Comparison of ENCODE assay signal across 23 mouse cellular contexts in the genomic region with DNA sequence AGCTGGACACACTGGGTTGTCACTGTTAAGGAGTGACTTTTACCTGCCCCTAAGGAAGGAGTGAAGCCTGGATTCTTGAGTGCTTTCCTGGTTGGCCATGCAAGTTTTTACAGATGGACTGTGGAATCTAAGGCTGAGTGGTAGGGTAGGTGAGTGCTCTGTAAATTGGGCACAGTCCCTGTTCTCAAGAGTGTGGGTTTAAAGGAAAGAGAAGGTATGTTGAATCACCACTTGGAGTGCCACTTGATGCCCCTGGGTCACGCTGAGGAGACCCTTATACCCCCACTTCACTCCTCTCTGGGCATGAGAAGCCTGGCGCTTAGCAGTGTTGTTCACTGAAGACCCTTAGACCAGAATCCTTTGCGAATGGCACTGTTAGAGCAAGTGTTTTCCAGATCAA. TPM values are rescaled to one million over a fixed set of nuclear protein-coding genes. Genes with fewer than 3 reads are reported as not detected.
DNase-seq lines count a peak whose midpoint lies in the region; ATAC-seq lines count a peak whose summit lies in the region.
"Had no signal": no experiment of that assay in that cellular context is flagged by ENCODE, and none has a peak within 500 bp of the region (broad histone marks: within the 10 kb centered on the region; RNA-seq: fewer than 3 reads in every experiment).

No protein-coding gene starts in this region.

- DNase-seq in lung, adult 18-20 months: peak; percentile 17 to 32
- DNase-seq in lung, postnatal 10 days: no peak
- DNase-seq in lung, postnatal 14 days: peak; percentile 11
- no peak for DNase-seq in urinary bladder, postnatal 25 days (ENCODE audit: low spot score)
- no peak for DNase-seq in natural killer cell, adult 2 months (ENCODE audit: low spot score in 2 of 2)
- DNase-seq: adrenal gland, postnatal 10 days; adrenal gland, postnatal 36 days; cerebellum, adult 18-20 months; cerebellum, adult 9-10 months; cerebellum, postnatal 25 days; forebrain, postnatal 0 days; gastrocnemius, adult 2 months; gastrocnemius, postnatal 14 days had no signal

- H3K9ac ChIP-seq in lung, embryonic 15.5 days: no peak overlapping the region
- H3K9ac ChIP-seq: embryonic facial prominence, embryonic 12.5 days; embryonic facial prominence, embryonic 15.5 days; forebrain, postnatal 0 days; hindbrain, embryonic 12.5 days; hindbrain, embryonic 15.5 days had no signal

- WGBS in lung, embryonic 15.5 days: 58% methylated on average over 3 of the region's 3 CpGs

- H3K4me1 ChIP-seq in lung, embryonic 15.5 days: no peaks in the 10 kb centered on the region
- H3K4me1 ChIP-seq: embryonic facial prominence, embryonic 12.5 days; embryonic facial prominence, embryonic 15.5 days; hindbrain, embryonic 12.5 days; hindbrain, embryonic 15.5 days had no signal

- no peaks in the 10 kb centered on the region for H3K9me3 ChIP-seq in lung, embryonic 15.5 days
- H3K9me3 ChIP-seq: embryonic facial prominence, embryonic 12.5 days; embryonic facial prominence, embryonic 15.5 days; hindbrain, embryonic 15.5 days had no signal

- H3K4me3 ChIP-seq in lung, embryonic 15.5 days: no peak overlapping the region
- H3K4me3 ChIP-seq: embryonic facial prominence, embryonic 12.5 days; embryonic facial prominence, embryonic 15.5 days; gastrocnemius, adult 2 months; hindbrain, embryonic 12.5 days; hindbrain, embryonic 15.5 days had no signal

- H3K27ac ChIP-seq in lung, embryonic 15.5 days: no peak overlapping the region
- H3K27ac ChIP-seq: embryonic facial prominence, embryonic 12.5 days; embryonic facial prominence, embryonic 15.5 days; gastrocnemius, adult 2 months; hindbrain, embryonic 12.5 days; hindbrain, embryonic 15.5 days had no signal

- H3K36me3 ChIP-seq in lung, embryonic 15.5 days: no peaks in the 10 kb centered on the region
- H3K36me3 ChIP-seq: embryonic facial prominence, embryonic 12.5 days; embryonic facial prominence, embryonic 15.5 days; hindbrain, embryonic 12.5 days; hindbrain, embryonic 15.5 days had no signal

- ATAC-seq in lung, embryonic 15.5 days (ENCODE audit: borderline replicate concordance, extremely low read depth, low FRiP score, low TSS enrichment): peak; percentile 59
- ATAC-seq: forebrain, embryonic 14.5 days; forebrain, postnatal 0 days had no signal

- H3K27me3 ChIP-seq in lung, embryonic 15.5 days: no peaks in the 10 kb centered on the region
- H3K27me3 ChIP-seq: embryonic facial prominence, embryonic 12.5 days; embryonic facial prominence, embryonic 15.5 days; hindbrain, embryonic 12.5 days; hindbrain, embryonic 15.5 days had no signal

- no peak overlapping the region for H3K4me2 ChIP-seq in lung, embryonic 15.5 days
- H3K4me2 ChIP-seq: embryonic facial prominence, embryonic 12.5 days; embryonic facial prominence, embryonic 15.5 days; heart, embryonic 11.5 days; hindbrain, embryonic 12.5 days; hindbrain, embryonic 15.5 days had no signal

RNA-seq across cellular contexts. Expression of gene Tex35, which starts 9.0 kb away (rescaled TPM):
- polyA plus RNA-seq in lung, embryonic 15.5 days (2015; fragmentation: Nextera tagmentation; extraction: Ambion mirVana): not detected in 2 replicates
- polyA plus RNA-seq: embryonic facial prominence, embryonic 12.5 days; embryonic facial prominence, embryonic 15.5 days; forebrain, embryonic 11.5 days; forebrain, embryonic 14.5 days; forebrain, postnatal 0 days; heart, embryonic 11.5 days; heart, embryonic 14.5 days; heart, postnatal 0 days; hindbrain, embryonic 12.5 days; hindbrain, embryonic 15.5 days had no signal

Comparison
In these comparisons a context has a peak if more than half of its experiments do, and no peak if none do; other contexts are left out.
1. DNase-seq: peak in lung, adult 18-20 months (2 of 2) and lung, postnatal 14 days (single experiment); none in lung, postnatal 10 days (single experiment), urinary bladder, postnatal 25 days (single experiment) and natural killer cell, adult 2 months (0 of 2).